Mouse (Mus musculus) bone marrow, adult 2 months (tissue): ENCODE results near the gene Rph3a.

Source experiments
- CTCF ChIP-seq: fragments of 200-500 bp; IDR thresholded peaks from 2 replicates; pipeline ENCODE4 v1.5.1; 2011; ENCODE audit warnings: low read length, control low read depth; ENCODE audit not compliant: control insufficient read depth, insufficient read depth
- POLR2A ChIP-seq: fragments of 200-500 bp; IDR thresholded peaks from 2 replicates; pipeline ENCODE4 v1.6.1; 2011; ENCODE audit warnings: low read depth, mild to moderate bottlenecking, control low read depth, low read length, borderline replicate concordance; ENCODE audit not compliant: control insufficient read depth

DNA sequence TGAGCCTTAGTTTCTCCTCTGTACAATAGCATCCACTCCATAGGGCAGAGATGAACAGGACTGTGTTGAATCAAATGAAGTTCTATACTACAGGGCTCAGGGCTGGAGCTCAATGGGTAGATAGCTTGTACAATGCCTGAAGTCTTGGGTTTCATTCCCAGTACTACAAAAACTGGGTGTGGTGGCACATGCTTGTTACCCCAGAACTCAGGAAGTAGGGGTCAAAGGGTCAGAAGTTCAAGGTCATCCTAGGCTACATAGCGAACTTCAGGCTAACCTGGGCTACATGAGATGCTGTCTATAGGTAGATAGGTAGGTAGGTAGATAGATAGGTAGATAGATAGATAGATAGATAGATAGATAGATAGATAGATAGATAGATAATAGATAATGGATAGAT lies 38.6 kb downstream of the Rph3a start:
- TF ChIP-seq CTCF (no peak), POLR2A (no peak)
